Mouse (Mus musculus): ENCODE data around the gene Cdhr1. TPM values are rescaled to one million over a fixed set of nuclear protein-coding genes. Genes with fewer than 3 reads are reported as not detected.
"Not testable (repeated sequence)": the region's sequence is repeated elsewhere in the genome, so short reads cannot be mapped to it uniquely, and the experiment has no call there.

Cdhr1 gene
- 1 to 10 TPM; 6.3 to 7.1 (median 6.9) TPM for total RNA-seq (2022)

- DNase-seq (ENCODE audit: low spot score in 2 of 2): peak in 1 of 2 experiments; percentile 18
These were observed at the start of gene Cdhr1 for GRCm38 (mm10) chr14:37097956-37098530. Gene Cdhr1, minus strand, starts transcription at chr14:37098347.

GRCm38 (mm10) chr14:37139051-37139710, 41.0 kb upstream of the Cdhr1 start:
- no peak for DNase-seq (ENCODE audit: low spot score in 2 of 2)

- not testable (repeated sequence) for DNase-seq (ENCODE audit: low spot score in 2 of 2)
These were observed 39.4 kb upstream of the Cdhr1 start for GRCm38 (mm10) chr14:37137596-37137995.

GRCm38 (mm10) chr14:37136110-37136509, 38.0 kb upstream of the Cdhr1 start:
- no peak for DNase-seq (ENCODE audit: low spot score in 2 of 2)

GRCm38 (mm10) chr14:37135671-37136070, 37.5 kb upstream of the Cdhr1 start:
- DNase-seq (ENCODE audit: low spot score in 2 of 2): no peak

GRCm38 (mm10) chr14:37135127-37135593, 37.0 kb upstream of the Cdhr1 start, which contains the start of gene Ghitm:
Gene Ghitm, minus strand, starts transcription at chr14:37135272.
- peak; percentile 98 to 99 for DNase-seq (ENCODE audit: low spot score in 2 of 2)

GRCm38 (mm10) chr14:37134304-37135126, 36.4 kb upstream of the Cdhr1 start:
- no peak for DNase-seq (ENCODE audit: low spot score in 2 of 2)

- peak in 1 of 2 experiments; percentile 45 for DNase-seq (ENCODE audit: low spot score in 2 of 2)
These were observed 29.5 kb upstream of the Cdhr1 start for GRCm38 (mm10) chr14:37127652-37128051.

GRCm38 (mm10) chr14:37119233-37119632, 21.1 kb upstream of the Cdhr1 start:
- DNase-seq (ENCODE audit: low spot score in 2 of 2): no peak

- DNase-seq (ENCODE audit: low spot score in 2 of 2): no peak
These were observed 15.8 kb upstream of the Cdhr1 start, which contains the start of gene 2610528A11Rik for GRCm38 (mm10) chr14:37113922-37114321. Gene 2610528A11Rik, minus strand, starts transcription at chr14:37114022.

- no peak for DNase-seq (ENCODE audit: low spot score in 2 of 2)
These were observed 14.8 kb upstream of the Cdhr1 start for GRCm38 (mm10) chr14:37112931-37113330.

- DNase-seq (ENCODE audit: low spot score in 2 of 2): no peak
These were observed 13.2 kb upstream of the Cdhr1 start for GRCm38 (mm10) chr14:37111371-37111770.

GRCm38 (mm10) chr14:37110456-37110855, 12.3 kb upstream of the Cdhr1 start:
- no peak for DNase-seq (ENCODE audit: low spot score in 2 of 2)

GRCm38 (mm10) chr14:37109975-37110374, 11.8 kb upstream of the Cdhr1 start:
- no peak for DNase-seq (ENCODE audit: low spot score in 2 of 2)

- DNase-seq (ENCODE audit: low spot score in 2 of 2): no peak
These were observed 11.3 kb upstream of the Cdhr1 start for GRCm38 (mm10) chr14:37109460-37109859.

GRCm38 (mm10) chr14:37105846-37106245, 7.7 kb upstream of the Cdhr1 start:
- DNase-seq (ENCODE audit: low spot score in 2 of 2): no peak

- DNase-seq (ENCODE audit: low spot score in 2 of 2): no peak
These were observed 6.6 kb upstream of the Cdhr1 start for GRCm38 (mm10) chr14:37104747-37105146.

- DNase-seq (ENCODE audit: low spot score in 2 of 2): no peak
These were observed 4.3 kb upstream of the Cdhr1 start for GRCm38 (mm10) chr14:37102484-37102883.

GRCm38 (mm10) chr14:37101531-37101930, 3.4 kb upstream of the Cdhr1 start:
- no peak for DNase-seq (ENCODE audit: low spot score in 2 of 2)

- DNase-seq (ENCODE audit: low spot score in 2 of 2): no peak
These were observed 2.6 kb downstream of the Cdhr1 start for GRCm38 (mm10) chr14:37095556-37095955.

- no peak for DNase-seq (ENCODE audit: low spot score in 2 of 2)
These were observed 3.7 kb downstream of the Cdhr1 start for GRCm38 (mm10) chr14:37094436-37094835.

- no peak for DNase-seq (ENCODE audit: low spot score in 2 of 2)
These were observed 14.4 kb downstream of the Cdhr1 start for GRCm38 (mm10) chr14:37083755-37084154.
